Mouse (Mus musculus) neural tube, embryonic 10.5 days (tissue): ENCODE measurements at regions not wholly inside any gene's neighbourhood (a gene's known extent, or its start where the extent isn't known, plus 50 kb on each side); places are given as distances from the start of the nearest gene placed in this dataset.
A peak's percentile ranks its signal among the peaks of the same experiment; 100 is the strongest.

Source experiments
- DNase-seq: peaks from one replicate; pipeline ENCODE4 v3.0.0-alpha.2; 2017; ENCODE audit warnings: low spot score; ENCODE audit errors: extremely low spot score

- DNase-seq: no peak
These were observed 483.6 kb upstream of the B430305J03Rik start for GRCm38 (mm10) chr3:61849317-61849716.

- no peak for DNase-seq
These were observed 481.0 kb upstream of the B430305J03Rik start for GRCm38 (mm10) chr3:61846703-61847102.

GRCm38 (mm10) chr3:61839355-61840009 is 473.7 kb upstream of the B430305J03Rik start:
- DNase-seq: peak; percentile 37

- DNase-seq: no peak
These were observed 451.1 kb upstream of the B430305J03Rik start for GRCm38 (mm10) chr3:61816807-61817206.

GRCm38 (mm10) chr3:61796021-61796420 is 430.3 kb upstream of the B430305J03Rik start:
- DNase-seq: no peak

GRCm38 (mm10) chr3:61790674-61791073 is 424.9 kb upstream of the B430305J03Rik start:
- no peak for DNase-seq
